Mouse (Mus musculus) lung, postnatal 25 days (tissue): ENCODE results near the gene Slc9a8.

Experiments used
- DNase-seq: peaks from one replicate; pipeline ENCODE4 v3.0.0; 2022; ENCODE audit warnings: low spot score

The Slc9a8 gene

DNA sequence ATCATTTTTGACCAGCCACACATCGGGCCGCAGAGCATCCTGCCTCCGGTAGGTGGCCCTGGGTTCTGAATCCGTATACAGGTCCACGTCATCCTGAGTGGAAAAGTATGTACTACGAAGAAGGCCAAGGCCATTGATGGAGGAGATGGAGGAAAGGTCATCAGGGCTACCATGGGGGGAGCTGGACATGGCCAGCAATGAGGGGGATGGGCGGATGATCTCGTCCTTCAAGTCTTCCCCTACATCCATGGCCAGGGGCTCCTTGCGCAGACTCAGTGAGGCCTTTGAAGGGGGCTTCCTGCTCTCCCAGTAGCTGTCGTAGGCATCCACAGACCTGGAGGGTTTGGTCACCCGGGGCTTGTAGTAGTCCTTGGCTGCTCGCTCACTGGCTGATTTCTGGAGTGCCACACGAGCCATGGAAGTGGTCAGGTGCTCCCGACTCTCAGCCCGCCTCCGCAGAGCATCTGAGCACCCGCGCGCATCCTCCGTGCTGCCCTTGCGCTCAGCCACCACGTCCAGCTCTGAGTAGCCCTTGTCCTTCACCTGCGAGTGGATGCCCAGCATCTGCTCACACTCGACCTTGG is 62.4 kb downstream of the Slc9a8 start:
- no peak for DNase-seq

DNA sequence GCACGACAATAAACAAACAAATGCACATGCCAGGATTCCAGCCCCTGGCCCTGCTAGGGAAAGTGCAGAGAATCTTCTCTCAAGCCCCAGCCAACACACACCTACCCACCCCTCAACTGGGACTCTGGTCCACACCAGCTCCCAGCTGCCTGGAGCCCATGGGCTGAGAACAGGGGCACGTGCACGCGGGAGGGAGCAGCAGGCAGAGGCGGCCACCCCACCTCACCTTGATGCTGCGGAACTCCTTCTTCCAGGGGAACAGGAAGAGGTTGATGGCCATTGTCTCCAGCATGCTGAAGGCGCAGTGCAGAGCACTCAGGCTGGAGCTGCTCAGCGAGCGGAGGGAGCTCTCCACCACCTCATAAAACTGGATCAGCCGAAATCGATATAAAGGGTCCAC is 63.4 kb downstream of the Slc9a8 start:
- DNase-seq: no peak

DNA sequence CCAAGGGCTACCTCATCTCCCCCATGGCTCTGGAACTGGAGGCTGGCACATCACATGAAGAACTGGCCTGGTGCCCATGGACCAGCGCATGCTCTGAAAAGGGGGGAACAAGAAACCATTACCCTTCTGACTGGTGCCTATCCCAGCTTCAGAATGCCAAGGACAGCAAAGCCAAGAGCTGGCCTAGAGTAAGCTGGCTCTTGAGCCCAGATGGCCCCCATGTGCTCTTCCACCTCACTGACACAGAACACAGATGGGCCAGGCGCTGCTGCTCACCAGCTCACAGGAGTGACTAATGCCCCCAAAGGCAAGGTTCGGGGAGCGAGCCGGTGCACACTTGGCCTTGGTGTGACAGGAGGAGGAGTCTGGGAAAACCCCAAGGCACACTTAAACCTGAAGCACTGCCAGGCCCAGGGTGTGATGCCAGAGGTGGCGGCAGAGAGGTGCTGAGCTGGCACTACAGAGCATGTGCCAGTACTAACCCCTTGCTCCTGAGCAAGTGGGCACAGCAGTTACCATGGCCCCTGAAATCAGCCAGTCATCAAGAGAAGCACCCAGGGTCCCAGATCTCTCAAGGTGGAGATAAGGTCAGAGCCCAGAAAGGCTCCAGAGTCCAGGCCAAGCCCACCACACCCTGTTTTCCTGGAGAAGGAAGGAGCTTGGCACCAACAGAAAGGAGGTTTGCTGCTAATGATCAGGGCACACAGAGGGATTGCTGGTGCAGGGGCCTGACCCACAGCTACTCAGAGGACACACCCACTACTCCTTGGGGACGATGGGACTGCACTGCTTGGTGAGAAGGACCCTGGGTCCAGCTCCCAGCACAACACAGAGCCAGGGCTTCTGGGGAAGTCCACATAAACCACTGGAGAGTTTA is 64.2 kb downstream of the Slc9a8 start:
- peak; percentile 42 for DNase-seq

DNA sequence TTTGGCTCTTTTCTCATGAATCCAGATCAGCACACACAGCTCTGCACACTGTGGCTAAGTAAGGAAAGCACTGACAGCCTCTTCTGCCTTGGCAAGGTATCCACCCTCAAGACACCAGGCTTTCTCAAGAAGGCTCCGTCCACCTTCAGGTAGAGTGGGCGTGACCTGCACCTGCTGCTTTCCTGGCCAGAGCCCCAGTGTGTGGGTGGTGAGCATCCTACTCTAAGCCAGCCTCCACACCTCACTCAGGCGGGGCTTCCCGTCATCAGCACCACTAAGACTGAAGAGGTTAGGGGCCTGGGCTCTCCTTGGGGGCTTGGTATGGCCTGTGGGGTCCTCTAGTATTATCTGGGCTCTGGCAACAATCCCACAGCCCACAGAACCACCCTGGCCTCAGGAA is 65.1 kb downstream of the Slc9a8 start:
- no peak for DNase-seq

DNA sequence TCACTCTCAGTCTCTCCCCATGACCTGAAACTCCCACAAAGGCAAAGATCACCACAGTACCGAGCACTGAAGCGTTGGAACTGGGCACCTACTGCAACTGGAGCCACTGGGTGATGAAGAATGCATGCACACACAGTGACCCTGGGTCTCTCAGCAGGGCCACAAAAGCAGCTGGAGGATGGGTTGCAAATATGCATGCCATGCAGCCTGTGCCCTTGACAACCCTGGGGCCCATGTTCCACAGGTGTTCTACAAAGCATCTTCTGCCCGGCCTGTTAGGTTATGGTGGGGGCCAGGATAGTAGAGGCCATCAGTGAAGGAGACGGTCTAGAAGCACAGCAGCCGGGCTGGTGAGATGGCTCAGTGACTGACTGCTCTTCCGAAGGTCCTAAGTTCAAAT is 66.0 kb downstream of the Slc9a8 start:
- DNase-seq: no peak

DNA sequence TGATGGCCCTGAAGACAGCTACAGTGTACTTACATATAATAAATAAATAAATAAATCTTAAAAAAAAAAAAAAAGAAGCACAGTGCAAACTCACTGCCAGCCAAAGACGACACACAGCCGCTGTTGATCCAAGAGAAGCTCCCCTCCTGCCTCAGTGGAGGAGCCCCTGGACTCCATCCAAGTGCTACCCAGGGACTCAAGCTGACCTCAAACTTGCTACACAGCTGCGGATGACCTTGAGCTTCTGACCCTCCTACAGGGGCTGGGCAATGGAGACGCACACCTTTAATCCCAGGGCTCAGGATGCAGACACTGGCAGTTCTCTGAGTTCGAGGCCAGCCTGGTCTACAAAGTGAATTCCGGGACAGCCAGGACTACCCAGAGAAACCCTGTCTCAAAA is 66.5 kb downstream of the Slc9a8 start:
- no peak for DNase-seq

DNA sequence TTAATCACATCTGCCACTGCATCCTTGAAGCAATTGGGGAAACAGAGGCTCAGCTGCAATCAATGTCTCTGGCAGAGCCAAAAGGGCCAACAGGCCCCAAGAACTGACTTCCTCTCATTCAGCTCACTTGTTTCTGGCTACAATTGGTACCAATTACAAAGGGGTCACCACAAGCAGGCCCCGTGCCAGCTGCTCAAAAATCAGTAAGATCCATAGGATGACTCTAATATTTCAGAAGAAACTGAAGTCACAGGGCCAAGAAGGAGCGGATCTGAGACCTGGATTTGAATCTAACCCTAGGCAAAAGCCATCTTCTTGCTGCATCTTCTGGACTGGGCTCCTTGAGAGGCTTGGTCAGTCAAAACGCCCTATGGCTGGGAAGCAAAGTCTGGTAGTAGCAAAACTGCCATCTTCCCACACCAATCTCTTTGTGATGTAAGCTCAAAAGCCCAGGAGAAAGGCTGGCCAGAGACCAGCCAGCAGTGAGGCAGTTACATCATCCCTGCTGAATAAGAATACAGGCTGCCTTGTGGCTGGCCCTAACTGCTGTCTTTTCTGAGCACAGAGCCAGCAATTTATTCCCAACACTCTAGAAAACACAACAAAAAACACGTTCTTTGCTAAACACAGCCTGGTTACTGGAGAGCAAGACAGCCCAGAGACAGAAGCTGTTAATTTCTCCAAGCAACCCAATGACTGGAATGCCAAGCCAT is 69.5 kb downstream of the Slc9a8 start:
- no peak for DNase-seq

DNA sequence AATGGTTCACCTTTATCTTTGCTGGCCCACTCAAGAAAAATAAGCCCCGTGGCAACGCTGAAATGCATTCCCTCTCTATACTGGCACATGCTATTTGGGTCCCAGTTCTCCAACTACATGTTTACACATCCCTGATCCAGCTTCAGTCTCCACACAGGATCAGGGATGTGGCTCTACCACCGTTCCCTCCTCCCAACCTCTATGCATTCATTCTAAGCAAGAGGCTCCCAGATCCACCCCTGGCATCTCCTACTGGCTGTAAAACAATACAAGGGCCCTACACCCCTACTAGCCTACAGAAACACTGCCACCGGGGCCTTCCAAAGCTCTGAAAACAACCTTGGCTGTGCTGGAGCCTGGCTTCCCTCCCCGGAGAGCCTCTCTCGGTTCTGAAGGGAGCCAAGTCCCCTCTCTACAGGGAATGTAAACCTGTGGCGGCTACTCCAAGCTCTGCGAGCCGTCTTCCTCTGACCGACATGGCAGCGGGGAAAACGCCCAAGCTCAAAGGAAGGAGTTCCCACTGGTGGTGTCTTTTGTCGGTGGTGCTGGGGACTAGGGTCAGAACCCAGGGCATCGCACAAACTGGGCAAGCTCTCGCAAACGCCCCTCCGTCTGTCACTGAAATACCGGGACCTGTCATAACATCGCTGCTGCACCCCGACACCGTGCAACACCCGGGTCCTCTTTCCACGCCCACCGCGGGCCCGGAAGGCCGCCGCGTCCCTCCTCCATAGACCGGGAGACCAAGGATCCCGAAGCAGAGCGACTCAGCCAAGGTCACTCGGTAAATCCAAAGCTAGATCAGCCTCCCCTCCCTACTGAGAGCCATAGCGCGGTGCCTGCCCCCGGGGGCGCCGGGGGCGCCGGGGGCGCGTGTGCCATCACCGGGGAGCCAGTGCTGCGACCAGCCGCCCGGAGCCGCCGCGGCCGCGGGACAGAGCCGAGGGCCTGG is 70.5 kb downstream of the Slc9a8 start, which contains the start of gene Rnf114:
Rnf114 (plus strand) TSS at position 889 of the 952 bp plus-strand sequence.
- no peak for DNase-seq

DNA sequence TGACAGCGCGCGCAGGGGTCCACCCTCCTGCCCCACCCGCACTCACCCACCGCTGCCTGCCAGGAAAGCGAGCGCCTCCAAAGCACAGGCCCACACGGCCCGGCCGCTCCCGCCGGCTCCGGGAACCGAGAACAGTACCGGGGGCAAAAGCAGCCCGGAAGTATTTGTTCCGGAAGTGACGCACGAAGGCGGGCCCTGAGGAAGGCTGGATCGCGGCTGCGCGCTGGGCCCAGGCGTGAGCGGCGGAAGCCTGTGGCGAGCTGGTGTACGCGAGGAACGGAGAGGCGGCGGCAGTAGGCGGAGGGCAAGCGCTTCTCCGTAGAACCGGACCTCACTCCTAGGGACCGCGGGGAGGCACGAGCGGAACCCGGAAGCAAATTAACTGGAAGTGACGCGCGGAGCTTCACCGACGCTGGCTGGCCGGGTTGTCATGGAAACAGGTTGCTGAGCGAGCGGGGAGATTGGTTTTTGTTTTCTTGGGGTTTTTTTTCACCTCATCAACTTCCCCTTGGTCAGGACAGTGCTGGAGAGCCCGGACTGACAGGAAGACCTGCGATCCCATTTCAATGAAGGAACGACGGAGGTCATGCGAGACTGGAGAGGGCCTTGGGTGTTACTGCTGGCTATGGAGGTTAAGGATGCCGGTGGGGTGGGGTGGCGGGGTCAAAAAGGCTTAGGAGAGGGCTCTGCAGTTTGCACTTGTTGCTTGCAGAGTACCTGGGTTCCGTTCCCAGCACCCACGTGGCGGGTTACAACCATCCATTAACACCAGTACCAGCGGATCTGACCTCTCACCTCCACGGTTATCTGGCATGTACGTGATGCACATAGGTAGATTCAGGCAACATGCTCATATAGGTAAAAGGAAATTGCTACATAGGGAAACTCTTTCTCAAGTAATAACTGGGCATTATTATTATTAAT is 71.5 kb downstream of the Slc9a8 start, which contains the start of gene Spata2:
Spata2 (minus strand) TSS at position 175 of the 924 bp plus-strand sequence.
- peak; percentile 94 for DNase-seq

DNA sequence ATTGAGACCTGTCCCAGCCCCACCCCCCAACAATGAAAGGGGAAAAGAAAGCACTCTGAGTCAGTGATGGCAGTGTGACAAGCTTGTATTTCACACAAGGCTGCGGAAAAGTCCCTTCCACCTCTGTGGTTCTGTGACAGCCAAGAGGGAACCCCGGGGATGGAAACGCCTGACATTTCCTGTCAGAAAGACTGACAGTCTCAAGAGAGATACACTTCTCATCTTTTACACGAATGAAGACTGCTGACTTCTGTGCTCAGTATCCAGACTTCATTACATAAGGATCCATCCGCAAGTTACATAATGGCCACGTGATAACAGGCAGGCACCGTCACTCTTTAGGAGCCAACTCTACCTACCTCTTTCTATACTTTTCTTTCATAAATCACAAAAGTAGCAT is 74.9 kb downstream of the Slc9a8 start:
- no peak for DNase-seq

DNA sequence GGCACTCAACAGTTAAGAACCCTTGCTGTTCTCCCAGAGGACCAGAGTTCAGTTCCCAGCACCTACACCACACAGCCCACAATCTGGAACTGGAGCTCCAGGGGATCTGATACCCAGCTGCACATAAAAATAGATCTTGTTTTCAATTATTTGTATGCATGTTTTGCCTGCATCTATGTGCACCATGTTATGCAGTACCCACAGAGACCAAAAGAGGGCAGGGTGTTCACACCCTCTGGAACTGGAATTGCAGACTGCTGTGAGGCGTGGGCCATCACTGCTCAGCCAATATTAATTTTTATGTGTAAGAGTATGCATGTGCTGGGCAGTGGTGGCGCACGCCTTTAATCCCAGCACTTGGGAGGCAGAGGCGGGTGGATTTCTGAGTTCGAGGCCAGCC is 75.8 kb downstream of the Slc9a8 start:
- DNase-seq: peak; percentile 64

DNA sequence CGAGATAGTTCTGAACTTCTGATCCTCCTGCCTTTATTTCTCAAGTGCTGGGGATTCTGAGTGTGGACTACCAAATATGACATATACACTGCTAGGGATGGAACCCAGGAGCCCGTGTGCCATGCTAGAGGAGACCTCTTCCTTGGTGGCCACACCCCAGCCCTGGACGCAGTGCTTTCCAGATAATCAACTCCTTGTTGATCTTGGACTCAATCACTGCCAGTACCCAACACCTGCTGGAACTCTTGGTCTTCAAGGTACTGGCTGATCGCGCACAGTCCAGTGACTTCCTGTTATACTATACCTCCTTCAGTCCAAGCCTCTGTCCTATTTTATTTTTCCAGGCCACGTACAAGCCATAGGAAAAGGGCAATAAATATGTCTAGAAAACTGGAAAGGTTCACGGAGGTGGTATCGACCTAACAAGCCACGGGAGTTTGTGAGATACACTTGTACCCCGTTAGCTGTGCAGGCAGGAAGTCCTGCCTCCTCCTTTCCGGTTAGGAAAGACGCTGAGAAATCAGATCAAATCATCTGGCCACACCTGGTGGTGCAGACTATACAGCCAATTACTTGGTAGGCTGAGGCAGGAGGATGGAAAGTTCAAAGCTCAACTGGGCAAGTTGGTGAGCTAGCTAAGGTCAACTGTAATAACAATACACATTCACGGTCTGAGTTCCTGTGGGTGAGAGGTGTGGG is 81.2 kb downstream of the Slc9a8 start:
- no peak for DNase-seq

DNA sequence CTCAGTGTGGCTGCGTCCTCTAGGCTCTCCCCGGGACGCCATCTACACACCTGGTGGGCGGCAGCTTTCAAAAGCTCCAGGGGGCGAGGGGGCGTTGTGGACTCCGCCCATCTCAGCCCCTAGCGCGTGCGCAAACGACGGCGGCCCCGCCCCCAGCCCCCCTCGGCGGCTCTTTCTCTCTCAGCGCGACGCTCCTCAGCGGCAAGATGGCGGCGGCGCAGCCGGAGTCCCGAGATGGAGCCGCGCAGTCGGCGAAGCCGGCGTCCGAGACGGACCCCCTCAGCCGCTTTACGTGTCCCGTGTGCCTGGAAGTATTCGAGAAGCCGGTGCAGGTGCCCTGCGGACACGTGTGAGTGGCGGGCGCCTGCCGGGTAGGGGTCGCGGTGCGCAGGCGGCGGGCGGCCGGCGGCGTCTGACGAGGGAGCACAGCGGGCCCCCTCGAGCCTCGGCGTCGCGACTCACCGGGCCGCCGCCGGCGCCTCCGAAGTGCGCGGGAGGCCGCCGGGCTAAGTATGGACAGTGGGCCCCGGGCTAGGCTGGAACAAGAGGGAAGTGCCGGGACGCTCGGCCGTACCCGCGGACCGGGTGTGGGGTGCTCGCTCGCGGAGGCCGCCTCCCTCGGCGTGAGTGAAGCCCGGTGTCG is 81.9 kb downstream of the Slc9a8 start:
- DNase-seq: peak; percentile 81

DNA sequence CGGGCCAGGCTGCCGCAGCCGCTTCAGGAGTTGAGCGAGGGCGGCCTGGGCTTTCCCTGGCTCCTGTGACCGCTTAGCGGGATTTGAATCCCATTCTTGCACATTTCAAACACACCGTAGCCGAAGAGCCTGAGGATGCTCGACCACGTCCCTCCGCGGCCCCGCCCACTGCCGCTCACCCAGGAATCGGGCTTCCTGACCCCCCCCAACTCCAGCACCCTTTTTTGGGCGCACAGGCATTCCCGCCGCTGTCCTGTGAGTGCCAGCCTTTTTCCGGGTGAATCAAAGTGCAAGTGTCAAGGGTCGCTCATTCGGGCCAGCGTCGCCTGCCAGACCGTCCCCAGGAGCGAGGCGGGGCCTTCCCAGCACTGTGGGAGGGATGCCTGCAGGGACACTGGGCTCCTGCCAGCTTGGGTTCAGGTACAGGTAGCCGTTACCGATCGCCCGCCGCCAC is 82.4 kb downstream of the Slc9a8 start:
- DNase-seq: peak; percentile 56

DNA sequence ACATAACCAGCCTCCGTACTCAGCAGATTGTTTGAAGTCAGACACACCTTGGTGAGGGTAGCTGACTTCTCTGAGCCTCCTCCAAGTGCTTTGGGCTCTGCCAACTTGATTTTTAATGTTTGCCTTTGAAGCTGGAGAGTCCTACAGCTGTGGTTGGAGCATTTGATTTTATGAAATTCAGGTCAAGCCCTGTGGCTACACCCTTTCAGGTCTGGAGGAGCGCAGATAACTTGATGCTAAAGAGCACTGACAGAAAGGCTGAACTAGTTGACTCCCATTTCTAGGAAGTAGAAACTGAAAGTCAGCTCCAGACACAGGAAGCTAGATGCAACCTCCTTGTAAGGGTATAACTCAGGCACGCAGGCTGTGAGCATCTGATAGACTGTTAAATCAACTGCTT is 83.6 kb downstream of the Slc9a8 start:
- peak; percentile 82 for DNase-seq

DNA sequence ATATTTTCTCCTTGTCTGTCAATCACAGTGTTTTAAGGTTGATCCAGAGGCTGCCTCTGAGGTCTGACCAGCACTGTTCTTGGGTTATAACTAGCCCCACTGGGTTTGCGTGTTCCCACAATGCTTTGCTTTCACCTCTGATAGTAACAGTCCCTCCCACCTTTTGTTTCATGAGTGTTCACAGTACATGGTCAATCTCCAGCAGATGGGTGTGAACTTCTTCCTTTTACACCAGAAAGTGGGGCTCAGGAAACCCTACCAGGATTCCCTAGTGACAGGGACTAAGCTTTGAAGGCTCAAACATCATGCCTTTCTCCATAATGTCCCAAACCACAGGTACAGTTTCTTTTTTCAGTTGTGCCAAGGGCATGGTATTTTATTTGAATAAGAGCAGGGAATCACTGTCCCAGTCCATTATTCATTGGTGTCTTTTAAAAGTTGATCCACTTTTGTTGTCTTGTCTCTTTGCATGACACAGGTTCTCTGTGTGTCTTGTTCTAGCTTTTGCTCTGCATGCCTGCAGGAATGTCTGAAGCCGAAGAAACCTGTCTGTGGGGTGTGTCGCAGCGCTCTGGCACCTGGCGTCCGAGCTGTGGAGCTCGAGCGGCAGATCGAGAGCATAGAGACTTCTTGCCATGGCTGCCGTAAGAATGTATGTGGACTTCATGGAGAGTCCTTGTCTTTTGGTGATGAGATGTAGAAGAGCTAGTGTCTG is 85.2 kb downstream of the Slc9a8 start:
- no peak for DNase-seq

DNA sequence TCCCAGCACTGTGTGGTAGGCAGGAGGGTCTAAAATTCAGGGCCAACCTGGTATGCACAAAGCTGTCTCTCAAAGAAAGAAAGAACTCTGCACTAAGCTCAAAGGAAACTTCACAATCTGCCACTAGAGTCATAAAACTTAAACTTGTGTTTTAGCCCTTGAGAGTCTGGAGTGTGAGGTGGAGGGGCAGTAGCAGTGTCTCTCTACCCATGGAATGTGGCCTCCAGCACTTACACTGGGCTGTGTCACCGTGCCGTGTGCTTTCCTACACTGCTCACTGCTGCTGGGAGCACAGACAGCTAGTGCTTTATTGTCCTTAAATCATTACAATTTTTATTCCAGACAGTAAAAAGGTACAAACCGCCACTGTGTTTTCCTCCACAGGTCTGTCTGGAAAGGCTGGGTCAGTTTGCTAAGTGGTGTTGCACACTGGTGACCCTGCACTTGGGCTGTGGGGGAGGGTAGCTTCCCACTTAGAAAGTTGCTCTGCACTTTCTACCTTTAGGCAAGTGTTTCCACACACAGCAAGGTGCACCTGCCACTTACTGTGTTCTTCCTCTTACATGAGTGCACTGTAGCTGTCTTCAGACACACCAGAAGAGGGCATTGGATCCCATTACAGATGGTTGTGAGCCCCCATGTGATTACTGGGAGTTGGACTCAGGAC is 86.3 kb downstream of the Slc9a8 start:
- no peak for DNase-seq

DNA sequence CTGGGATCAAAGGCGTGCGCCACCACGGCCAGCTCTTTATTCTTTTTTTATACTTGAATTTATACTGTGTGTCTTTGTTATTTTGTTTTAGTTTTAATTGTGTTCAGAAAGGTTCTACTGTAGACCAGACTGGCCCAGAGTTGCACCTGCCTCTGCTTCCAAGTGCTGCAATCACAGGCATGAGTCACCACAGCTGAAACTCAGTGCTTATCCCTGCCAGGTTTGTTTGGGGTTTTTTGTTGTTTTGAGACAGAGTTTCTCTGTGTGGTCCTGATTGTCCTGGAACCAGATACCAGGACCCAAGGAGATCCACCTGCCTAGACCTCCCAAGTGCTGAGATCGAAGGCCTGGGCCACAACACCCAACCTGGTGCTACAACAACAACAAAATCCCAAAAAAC is 87.1 kb downstream of the Slc9a8 start:
- DNase-seq: no peak
